Mouse (Mus musculus) bone marrow macrophage, adult 2 months (primary cell): ENCODE data around the gene Slc35f1.

Experiments used
- CTCF ChIP-seq: IDR thresholded peaks from 2 replicates; pipeline ENCODE4 v1.5.1; 2012; ENCODE audit warnings: low read depth, mild to moderate bottlenecking, low read length, moderate library complexity
- POLR2A ChIP-seq: IDR thresholded peaks from 2 replicates; pipeline ENCODE4 v1.6.1; 2012; ENCODE audit warnings: mild to moderate bottlenecking, low read depth, low read length, borderline replicate concordance

- TF ChIP-seq POLR2A (no peak), CTCF (no peak)
These were observed 301.9 kb downstream of the Slc35f1 start for GRCm38 (mm10) chr10:52992246-52992645.
